Mouse (Mus musculus): ENCODE measurements around the gene Plcg2.

Plcg2 gene

DNA sequence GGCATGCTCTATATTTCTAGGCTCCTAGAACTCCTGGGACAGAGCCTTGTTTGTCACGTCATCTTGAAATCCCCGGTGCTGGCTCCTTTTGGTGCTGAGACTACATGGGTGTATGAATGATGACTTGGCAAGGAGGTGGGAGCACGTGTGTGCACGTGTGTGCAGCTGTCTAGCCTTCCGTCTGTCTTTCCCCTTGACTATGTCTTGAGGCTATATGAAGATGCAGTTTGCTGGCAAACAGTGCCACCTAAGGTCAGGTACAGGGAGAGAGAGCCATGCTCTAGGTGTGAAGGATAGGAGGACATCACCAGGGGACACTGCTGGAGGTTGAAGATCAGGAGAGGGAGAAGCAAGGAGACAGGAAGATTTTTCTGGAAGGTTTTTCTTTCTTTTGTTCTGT is 49.9 kb downstream of the Plcg2 start:
- no peak for DNase-seq (ENCODE audit: low spot score)

DNA sequence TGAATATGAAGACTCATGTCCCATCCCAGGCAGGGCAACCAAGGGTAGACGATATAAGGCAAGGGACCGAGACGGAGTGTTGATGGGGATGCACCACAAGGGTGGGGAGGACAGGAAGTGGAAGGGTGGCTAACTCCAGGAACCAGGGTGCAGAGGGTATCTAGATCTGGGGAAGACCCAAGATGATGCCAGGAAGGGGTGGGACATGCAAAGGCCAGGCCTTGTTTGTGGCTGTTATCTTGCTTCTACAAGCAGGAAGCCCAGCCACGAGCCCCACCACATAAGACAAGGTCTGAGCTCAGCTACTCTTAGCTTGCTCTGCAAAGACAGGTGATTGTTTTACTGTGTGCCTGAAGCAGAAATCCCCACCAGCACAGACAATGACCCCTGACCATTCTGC is 50.4 kb downstream of the Plcg2 start:
- DNase-seq (ENCODE audit: low spot score): no peak

DNA sequence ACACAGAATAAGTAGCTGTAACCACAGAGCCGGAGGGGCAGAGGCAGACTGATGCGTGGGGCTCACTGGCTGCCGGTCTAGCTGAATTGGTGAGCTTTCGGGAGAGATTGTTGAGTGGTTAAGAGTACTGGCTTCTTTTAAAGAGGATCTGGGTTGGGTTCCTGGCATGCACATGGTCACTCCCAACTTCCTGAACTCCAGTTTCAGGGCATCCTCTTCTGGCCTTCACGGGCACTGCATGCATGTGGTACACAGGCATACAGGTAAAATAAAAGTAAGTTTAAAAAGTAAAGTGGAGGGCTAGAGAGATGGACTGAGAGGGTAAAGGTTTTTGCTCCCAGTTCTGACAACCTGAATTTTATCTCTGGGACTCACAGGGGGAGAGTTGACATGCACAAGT is 52.4 kb downstream of the Plcg2 start:
- DNase-seq (ENCODE audit: low spot score): no peak

DNA sequence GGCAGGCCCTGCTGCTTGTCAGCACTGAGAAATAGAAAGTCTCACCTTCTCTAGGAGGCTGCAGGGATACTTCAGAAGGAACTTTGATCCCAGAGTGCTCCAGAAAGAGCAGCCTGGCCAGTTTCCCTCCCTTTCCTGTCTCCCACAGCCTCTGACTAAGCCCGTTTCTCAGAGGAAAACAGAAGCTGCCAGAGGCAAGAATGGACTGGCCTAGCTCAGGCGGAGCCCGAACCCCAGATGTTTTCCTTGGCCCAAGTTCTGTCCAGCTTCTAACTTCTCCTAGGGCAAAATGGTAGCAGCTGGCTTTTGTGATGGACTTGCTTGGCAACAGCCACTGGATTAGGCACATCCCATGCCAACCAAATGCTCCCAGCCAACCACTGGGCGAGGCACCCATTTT is 62.9 kb downstream of the Plcg2 start:
- no peak for DNase-seq (ENCODE audit: low spot score)

DNA sequence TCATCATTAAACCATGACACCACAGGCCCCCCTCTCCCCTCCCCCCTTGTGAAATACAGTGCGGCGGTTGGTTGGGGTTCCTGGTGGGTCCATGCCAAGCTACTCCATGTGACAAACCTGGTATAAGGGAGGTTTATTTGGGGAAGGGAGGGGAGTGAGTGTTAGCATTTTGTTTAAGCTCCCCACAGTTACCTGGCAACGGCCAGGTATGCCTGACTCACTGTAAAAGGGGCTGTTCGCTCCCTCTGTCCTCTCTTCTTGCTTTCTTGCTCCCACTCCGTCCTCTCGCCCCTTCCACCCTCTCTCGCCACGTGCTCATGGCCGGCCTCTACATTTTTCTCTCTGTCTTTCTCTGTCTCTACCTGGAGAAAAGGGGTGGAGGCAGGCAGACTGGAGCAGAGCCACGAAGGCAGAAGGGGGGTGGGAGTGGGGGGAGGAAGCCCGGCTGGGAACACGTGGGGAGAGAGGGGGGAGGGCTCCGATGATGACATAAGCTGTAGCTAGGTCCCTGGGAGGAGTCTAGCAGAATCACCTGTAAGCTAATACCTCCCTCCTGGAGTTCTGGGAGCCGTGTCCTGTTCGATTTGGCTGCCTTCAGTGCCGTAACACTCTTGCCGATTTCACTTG is 63.8 kb downstream of the Plcg2 start:
- no peak for DNase-seq (ENCODE audit: low spot score)

DNA sequence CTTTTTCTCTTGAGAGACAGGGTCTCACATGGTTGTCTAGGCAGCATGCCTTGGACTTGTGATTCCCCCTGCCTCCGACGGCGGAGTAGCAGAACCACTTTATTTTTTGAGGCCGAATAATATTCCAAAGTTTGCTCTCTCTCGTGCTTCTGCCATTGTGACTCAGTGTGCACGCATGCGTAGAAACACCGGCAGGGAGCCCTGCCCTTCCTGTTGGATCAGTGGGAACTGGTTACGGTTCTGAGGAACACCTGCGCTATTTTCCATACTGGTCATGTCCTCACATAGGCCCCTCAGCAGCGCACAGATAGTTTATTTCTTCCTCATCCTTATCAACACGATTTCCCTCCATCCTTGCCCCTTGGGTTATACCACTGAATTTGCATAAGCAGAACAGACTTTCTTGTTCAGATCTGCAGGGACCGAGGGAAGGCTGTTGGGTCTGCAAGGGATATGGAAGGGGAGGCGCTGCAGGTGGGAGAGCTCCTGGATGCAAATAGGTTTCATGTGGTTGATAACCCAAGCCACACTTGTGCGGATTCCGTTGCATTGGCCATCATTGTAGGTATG is 64.4 kb downstream of the Plcg2 start:
- DNase-seq (ENCODE audit: low spot score): no peak

DNA sequence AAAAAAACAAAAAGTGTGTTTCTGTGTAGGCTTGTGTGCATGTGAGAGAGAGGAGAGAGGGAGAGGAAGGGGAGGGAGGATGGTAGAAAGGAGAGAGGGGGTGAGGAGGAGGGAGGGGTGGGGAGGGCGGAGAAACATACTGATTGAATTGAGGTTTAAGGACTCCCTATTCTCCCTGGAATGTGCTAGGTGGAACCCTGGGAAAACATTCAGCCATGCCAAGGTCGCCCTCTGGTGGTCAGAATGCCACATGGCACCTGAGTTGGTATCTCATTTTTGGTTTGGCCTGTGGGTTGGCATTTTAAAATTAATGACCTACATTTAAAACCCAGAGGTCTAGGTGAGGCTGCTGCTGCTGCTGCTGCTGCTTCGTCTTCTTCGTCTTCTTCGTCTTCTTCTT is 71.3 kb downstream of the Plcg2 start:
- peak; percentile 85 for DNase-seq (ENCODE audit: low spot score)

DNA sequence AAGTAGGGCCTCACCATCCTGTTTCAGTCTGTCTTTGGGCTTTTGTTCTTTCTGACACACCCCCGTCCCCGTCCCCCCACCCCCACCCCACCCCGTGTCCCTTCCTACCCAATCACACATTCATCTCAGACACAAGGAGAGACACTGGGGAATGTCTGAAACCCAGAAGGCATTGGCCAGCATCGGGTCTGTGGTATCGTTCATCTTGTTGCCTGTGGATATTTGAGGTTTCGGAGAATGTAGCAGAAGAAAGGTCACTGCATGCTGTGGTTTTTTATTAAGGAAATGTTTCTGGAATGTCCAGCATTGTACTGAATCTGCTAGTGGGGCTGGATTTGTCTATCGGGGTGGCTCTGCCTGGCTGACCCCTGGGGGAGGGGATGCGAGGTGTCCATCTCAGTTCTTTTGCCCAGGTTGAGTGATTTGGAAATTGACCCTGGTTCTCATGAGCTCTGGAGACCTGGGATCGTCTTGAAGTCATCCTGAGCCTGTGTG is 78.2 kb downstream of the Plcg2 start:
- no peak for DNase-seq (ENCODE audit: low spot score)

DNA sequence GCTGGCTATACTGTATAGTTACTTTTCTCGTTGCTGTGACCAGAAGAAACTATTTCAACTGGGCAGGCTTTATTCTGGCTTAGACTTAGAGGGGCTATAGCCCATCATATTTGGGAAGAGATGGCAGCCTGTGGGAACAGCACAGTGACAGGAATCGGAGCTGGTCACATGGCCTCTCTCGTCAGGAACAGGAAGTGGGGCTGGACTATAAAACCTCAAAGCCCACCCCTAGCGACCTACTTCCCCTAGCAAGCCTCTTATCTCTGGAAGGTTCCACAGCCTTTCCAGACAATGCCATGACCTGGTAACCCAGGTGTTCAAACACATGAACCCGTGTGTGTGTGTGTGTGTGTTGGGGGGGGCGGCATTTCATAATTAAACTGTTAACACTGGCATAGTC is 79.0 kb downstream of the Plcg2 start:
- no peak for DNase-seq (ENCODE audit: low spot score)

DNA sequence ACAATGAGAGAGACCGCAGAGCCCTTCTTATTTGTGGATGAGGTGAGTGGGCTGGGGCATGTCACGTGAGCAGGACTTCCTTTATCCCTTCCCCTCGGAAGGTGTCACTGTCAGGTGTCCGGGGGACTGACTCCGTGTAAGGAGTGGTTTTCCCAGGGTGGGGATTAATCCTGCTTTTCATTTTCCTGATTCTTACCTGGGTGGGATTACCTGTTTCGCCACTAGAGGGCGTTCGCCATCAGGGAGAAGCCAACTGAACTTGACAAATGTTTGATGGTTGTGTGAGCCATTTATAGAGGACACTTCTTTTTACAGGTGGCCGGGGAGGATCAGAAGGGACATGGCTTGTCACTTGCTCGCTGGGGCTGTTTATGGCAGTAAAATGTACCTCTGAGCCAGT is 79.8 kb downstream of the Plcg2 start:
- peak; percentile 50 for DNase-seq (ENCODE audit: low spot score)

DNA sequence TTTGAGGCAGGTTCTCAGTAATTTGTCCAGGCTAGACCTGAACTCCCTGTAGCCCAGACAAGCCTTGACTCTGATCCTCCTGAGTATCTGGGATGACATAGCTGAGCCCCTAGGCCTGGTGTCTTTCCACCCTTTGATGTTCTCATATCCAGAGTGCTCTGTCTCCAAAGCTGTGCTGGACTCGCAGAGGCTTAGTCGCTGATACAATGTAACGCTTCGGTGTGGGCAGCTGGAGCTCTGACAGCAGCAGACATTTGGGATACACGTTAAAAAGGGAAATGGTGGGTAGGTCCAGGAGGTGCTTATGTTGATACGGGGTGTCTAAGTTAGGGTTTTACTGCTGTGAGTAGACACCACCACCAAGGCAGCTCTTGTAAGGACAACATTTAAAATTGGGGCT is 80.8 kb downstream of the Plcg2 start:
- DNase-seq (ENCODE audit: low spot score): peak; percentile 48

DNA sequence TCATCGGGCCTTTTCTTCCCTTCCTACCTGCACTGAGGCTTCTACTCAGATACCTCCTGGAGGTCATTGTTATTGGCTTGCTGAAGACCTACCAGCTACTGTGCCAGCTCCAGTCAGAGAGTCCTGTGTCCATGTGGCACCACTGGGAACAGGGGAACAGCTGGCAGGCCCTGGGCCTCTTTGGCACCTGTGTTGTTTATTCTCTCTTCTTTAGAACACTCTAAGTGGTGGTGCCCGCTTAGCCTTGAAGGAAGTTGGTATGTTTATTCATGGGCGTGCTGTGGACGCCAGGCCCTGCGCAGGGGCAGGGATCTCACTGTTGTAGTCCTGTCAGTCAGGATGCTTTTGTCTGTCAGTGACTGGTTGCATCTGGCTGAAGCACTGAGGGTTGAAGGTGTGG is 95.8 kb downstream of the Plcg2 start:
- no peak for DNase-seq (ENCODE audit: low spot score)

DNA sequence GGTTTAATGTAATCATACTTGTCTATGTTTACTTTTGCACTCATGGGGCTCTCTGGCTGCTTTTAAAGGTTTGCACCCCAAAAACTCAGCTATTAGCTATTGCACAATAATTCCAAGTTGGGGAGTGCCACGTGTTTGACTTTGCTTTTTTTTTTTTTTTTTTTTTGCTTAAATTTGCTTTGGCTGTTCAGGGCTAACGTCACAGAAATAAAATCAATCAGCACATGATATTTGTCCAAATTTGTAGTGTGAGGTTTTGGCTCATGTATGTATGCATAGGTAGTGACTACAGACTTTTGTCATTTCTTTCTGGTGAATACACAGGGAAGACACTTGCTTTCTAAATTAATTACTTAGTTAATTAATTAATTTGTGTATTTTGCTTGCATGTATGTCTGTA is 96.9 kb downstream of the Plcg2 start:
- no peak for DNase-seq (ENCODE audit: low spot score)

DNA sequence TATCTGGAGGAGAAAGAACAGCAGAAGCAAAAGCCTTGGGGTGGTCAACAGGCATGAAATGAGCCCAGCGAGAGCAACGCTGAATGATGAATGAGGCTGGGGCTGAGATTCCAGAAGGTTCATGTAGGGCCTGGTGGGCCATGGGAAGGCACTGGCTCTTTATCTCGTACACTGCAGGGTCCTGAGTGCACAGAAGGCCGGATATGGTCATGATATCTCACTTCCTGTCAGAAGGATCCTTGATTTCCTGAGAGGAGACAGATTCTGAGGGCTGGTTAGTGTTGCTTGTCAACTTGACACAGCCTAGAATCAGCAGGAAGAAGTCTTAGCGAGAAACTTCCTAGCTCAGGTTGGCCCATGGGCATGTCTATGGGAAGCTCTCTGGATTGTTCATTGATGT is 98.7 kb downstream of the Plcg2 start:
- no peak for DNase-seq (ENCODE audit: low spot score)

DNA sequence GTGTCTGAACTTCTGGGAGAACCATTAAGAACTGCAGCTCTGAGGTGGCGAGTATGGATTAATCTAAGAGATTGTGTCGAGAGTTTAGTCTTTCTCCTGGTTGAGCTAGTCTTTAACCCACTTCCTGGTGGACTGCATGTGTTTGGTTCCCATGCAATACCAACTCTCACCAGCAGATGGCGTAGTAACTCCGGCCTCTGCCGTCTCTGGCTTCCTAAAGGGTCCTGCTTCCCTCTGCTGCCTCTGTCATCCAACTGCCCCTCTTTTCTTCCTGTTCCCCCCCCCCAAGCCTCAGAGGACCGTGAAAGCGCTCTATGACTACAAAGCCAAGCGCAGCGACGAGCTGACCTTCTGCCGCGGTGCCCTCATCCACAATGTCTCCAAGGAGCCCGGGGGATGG is 102.7 kb downstream of the Plcg2 start:
- peak; percentile 84 for DNase-seq (ENCODE audit: low spot score)

DNA sequence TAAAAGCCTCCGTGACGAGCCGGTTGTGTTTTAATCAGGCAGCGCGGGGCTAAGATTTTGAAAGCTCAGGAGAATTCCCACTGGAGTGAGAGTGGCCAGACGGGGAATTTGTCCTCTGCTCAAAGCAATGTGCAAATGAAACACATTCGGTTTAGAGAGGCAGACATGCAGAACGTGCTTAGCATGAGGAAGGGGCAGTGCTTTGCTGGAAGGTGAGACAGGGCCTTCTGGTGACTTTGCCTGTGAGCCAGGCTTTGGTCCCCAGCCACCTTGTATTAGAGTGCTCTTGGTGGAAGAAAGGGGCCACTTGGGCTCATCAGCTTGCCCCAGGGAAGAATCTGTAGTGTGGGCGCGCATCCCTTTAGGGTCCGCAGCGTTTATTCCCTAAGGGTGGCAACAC is 106.0 kb downstream of the Plcg2 start:
- DNase-seq (ENCODE audit: low spot score): no peak

DNA sequence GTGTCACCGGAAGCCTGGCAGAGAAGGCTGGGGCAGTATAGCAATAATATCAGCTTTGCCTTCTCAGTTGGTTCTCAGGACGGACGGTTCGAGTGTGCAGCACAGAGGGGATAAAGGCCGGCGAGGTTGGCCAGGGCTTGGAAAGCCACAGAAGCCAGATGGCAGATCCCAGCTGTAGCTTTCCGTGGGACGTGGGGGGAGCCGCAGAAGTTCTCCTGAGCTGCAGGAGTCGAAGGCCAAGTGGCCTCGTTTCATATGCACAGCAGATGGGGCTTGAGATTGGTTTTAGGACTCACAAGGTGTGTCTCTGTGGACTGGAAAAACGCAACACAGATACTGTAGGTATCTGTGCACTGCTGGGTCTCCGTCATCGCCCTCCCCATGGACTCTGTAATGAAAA is 106.6 kb downstream of the Plcg2 start:
- no peak for DNase-seq (ENCODE audit: low spot score)

DNA sequence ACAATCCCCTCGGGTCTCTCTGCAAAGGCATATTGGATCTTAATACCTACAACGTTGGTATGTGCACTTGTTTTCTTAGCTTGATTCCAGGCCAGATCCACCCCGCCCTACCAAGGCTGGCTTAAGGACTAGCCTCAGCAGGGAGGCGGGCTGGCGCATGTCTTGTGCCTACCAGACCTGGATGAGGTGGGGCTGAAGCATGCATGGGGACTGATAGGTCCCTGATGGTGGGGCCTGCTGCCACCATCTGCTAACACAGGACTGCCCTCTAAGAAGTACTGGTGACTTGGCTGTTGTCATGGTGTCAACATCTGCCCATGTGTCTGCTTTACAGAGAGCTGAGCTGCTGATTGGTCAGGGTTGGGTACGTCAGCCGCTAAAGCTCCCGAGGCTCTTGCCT is 107.1 kb downstream of the Plcg2 start:
- no peak for DNase-seq (ENCODE audit: low spot score)

DNA sequence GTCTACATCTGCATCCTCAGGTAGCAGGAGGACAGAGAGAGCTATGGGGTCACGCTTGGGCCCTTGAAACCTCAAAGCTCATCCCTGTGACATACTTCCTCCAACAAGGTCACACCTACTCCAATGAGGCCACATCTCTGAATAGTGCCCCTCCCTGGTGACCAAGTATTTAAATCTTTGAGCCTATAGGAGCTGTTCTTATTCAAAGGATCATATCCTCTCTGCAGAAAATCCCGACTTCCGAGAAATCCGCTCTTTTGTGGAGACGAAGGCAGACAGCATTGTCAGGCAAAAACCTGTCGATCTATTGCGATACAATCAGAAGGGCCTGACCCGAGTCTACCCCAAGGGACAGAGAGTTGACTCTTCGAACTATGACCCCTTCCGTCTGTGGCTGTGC is 112.4 kb downstream of the Plcg2 start:
- no peak for DNase-seq (ENCODE audit: low spot score)

DNA sequence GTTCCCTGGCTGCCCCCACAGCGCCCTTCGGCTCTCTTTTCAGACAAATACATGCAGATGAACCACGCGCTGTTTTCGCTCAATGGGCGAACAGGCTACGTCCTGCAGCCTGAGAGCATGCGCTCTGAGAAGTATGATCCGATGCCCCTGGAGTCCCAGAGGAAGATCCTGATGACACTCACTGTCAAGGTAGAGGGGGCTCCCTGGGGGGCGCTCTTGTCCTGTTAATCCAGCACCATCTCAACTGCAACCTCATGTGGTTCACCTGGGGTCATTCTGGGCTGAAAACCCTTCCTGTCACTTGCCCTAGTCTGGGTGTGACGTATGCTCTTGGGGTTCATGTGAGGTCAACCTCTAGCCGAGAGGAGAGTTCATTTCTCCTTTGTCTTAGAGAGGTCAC is 114.8 kb downstream of the Plcg2 start:
- no peak for DNase-seq (ENCODE audit: low spot score)

DNA sequence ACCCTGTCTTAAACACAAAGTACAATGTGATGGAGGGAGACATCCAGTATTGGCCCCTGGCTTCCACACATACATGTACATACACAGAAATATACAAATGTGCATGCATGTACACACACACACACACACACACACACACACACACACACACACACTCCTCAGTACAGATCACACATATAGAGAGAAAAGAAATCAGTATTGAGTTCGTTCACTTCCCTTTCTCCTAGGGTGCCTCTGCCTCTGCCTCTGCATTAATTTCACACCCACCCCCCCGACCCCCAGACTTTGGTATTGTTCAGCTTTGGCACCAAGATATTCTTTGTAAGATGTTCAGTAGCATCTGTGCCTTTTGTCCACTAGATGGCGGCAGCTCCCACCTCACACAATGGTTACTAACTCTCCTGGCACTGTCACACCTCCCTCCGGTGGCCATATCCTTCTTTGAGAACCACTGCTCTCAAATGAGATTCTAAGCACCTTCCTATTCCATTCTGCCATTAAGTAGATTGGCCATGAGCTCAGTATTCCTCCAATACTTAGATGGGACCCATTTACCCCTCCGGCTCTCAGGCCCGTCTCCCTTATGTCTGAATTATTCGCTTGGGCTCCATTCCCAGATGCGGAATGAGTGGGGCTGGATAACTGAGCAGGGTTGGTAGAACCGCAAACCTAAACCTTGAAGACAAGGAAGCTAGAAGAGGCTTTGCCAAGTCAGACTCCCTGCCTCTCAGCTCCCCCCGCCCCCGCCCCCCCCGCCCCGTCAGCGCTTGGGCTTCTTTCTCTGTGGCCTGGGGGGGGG is 128.1 kb downstream of the Plcg2 start:
- peak; percentile 62 for DNase-seq (ENCODE audit: low spot score)

DNA sequence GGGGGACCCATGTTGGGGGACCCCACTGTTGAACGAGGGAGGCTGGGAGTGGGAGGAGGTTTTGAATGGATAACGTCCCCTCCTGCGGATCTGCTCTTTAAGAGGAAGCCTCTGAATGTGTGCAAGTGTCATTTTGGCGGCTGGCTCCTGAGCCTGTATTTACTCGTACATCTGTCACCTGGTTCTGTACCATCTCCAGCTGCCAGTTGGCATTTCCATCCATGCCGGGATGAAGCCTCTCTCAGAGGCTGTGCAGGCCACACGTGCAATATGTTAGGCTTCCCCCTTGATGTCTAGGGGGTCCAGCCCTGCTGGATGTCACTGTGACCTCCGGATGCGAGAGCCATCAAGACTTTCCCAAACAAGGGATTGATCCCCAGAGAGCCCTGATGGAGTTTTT is 129.0 kb downstream of the Plcg2 start:
- DNase-seq (ENCODE audit: low spot score): no peak

DNA sequence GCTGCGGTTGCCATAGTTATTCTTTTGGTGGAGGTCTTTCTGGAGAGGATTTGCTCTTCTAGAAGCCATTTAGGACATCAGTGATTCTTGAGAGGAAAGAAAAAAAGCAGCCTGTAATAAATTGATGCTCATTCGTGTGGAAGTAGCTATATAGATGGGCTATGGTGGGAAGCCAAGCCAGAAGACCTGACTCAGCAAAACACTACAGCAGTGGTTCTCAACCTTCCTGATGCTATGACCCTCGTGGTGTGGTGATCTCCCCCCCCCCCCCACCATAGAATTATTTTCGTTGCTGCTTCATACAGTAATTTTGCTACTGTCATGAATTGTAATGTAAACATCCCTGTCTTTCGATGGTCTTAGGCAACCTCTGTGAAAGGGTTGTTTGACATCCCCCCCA is 134.4 kb downstream of the Plcg2 start:
- no peak for DNase-seq (ENCODE audit: low spot score)

DNA sequence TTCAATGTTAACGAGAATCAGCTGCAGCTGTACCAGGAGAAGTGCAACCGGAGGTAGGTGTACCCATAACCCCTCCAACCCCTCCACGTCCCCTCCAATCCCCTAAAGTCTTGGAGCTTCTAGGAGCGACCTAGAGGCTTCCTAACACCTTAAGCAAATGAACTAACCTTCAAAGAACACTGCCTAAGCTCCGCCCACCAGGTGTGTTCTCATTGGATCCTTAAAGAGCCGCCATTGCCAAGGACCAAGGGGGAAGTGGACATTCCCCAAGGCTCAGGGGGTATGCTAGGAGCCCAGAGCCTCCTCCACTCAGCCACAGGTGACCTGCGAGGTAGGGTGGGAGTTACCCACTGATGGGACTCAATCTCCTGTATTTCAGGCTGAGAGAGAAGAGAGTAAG is 136.3 kb downstream of the Plcg2 start:
- no peak for DNase-seq (ENCODE audit: low spot score)
